Mouse (Mus musculus) E14TG2a.4 (cell line): ENCODE results near the gene Ptger3.

ENCODE experiments used
- CTCF ChIP-seq: conservative IDR thresholded peaks from 2 replicates; pipeline ENCODE4 v1.5.1; 2014; ENCODE audit warnings: low read length
- NANOG ChIP-seq: IDR thresholded peaks from 2 replicates; pipeline ENCODE4 v1.6.1; 2014; ENCODE audit warnings: borderline replicate concordance, low read length, mixed read lengths
- POU5F1 ChIP-seq: IDR thresholded peaks from 2 replicates; pipeline ENCODE4 v1.6.1; 2014; ENCODE audit warnings: low read length, borderline replicate concordance

DNA sequence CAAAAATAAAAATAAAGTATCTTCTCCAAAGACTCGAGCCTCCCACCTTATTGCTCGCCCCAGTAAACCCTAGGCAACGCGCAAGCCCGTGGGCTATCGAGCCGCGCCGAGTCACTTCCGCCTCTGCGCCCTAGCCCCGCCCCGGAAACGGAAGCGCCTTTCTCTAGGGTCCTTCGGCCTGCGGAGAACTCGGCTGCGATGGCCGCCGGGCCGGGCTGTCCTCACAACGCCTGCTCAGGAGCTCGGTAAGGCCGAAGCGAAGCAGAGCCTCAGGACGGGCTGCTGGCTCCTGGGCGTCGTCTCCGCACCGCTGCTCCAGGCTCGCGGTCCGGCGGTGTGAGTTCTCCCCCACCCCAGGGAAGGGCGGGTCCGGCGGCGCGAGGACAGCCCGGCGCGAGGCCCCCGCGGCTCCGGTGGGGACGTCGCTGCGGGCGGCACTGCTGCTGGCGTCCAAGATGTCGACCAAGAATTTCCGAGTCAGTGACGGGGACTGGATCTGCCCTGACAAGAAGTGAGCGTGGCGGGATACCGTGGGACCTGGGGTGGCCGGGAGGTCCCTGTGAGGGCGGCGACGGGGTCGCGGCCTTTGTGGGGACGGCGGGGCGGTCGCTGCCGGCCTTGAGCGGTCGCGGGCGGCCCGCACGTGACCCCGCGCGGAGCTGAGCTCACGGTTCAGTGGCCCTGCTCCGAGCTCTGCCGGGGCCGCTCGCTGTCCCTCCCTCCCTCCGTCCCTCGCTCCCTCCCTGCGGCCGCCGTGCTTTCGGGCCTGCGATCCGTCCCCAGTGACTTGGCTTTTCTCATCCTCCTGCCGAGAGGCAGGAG lies 32.5 kb upstream of the Ptger3 start, which contains the start of gene Zranb2:
- TF ChIP-seq CTCF (no peak), NANOG (no peak), POU5F1 (no peak)
